Mouse (Mus musculus): ENCODE results near the gene Arglu1.

Arglu1 gene

DNA sequence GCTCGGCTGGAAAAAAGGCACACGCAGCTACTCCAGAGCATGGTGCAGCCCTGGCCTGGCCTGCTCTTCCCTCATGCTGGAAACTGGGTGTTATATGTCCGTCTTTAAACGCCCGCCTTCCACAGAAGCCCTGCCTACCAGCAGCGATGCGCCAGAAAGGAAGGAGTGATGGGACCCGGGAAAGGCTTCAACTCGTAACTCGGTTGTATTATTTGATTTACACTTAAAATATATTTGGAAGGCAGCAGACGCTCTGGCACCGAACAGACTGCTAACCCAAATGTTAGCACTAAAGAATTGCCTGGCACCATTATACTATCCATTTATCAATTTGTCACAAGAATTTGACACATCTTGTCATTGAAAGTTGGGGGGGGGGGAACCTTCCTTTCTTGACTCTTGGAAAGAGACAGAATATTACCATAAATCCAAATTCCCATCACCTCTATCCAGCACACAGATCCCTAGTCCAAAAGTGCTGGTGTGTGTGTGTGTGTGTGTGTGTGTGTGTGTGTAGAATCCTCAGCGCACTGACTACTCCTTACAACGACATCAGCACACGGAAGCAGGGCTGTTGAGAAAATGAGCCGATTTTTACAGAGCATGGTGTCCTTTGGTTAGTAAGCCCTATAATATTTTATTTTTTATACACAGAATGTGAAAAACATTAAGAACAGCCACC lies 68.9 kb downstream of the Arglu1 start:
- no peak for DNase-seq (ENCODE audit: low spot score)

DNA sequence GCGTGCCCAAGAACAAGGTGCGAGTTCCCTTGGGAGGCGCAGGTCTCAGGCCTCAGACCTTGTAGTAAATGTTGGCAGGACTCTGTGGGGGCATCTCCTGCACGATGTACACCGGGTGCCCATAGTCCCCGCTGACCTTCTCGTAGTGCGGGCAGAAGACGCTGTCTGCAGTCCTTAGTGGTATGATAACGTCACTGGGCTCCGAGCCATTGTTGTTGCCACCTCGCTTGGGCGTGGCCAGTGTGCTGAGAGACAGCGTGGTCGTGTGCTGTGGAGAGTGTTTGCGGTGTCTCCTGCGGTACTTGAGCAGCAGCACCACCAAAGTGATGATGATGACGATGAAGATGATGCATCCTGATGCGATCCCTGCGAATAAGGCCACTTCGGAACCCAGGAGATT lies 69.8 kb downstream of the Arglu1 start:
- DNase-seq (ENCODE audit: low spot score): no peak

DNA sequence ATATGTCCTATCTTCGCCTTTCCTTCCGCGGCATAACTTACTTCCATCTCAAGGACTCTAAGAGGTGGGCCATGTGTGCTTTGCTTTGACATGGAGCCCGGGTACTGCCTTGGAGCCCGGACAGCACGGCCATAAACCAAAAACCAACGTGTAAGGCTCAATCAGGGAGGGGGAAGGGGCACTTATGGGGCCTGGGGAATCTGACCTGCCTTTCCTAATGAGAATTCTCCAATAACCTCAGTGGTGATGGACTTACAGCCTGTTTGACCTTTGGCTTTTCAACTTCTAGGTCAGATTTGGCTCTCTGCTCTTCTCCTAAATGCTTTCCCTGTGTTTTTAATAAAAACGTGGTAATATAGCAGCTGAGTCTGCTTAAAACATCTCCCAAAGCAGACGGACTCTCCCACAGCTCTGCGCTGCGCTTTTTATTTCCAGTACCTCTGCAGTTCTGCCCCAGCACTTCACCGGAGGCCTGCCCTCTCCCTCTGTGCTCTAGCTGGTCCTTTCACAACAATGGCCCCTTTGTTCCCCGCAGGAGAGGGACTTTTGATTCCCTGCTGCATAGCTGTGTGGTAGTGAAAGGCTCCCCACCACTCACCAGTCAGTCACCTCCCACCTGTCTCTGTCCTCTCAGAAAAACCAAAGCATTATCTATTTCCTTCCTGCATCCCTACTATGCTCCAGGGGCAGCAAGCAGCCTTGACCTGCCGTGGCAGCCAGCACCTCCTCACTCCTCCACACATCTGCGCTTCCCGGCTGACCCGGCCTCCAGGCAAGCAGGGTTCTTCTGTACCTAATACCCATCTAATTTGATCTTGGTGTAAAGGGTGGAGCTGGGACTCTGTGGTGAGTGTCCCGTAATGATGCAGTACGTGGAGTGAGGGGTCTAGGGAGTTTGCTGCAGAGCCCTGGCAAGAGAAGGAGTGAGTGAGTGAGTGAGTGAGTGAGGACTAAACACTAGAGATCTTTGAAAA lies 70.8 kb downstream of the Arglu1 start:
- DNase-seq (ENCODE audit: low spot score): no peak
